Mouse (Mus musculus): ENCODE data around the gene Arhgap27. TPM values are rescaled to one million over a fixed set of nuclear protein-coding genes. Genes with fewer than 3 reads are reported as not detected.

Arhgap27 gene
- total and polyA plus RNA-seq, 3 experiments = 14.1 to 22.9 (median 18.5) TPM

GRCm38 (mm10) chr11:103332890-103333651 lies 30.4 kb downstream of the Arhgap27 start:
- H3K27ac ChIP-seq = no peak overlapping the region
- no peak overlapping the region; the same call in 1 of the 2 replicates for H3K9ac ChIP-seq (ENCODE audit: low read depth, low read length)
- H3K27me3 ChIP-seq (ENCODE audit: control insufficient read depth, insufficient read depth, low read length) = no peaks in the 10 kb centered on the region
- DNase-seq = no peak
- intact Hi-C loops (cut with DNase I) = loop anchor here (1.0 kb wide), 1 partner anchor 25 kb away; no protein-coding TSS in a partner anchor
- WGBS = 50% methylated on average over 34 of the region's 34 CpGs
- H3K4me1 ChIP-seq (ENCODE audit: control insufficient read depth, insufficient read depth, low read length) = no peaks in the 10 kb centered on the region; the same call in 1 of the 2 replicates
- no peaks in the 10 kb centered on the region for H3K36me3 ChIP-seq (ENCODE audit: control insufficient read depth, insufficient read depth, low read length)
- TF ChIP-seq CTCF (IDR thresholded peaks at IDR 0.05) (0 out of 2 replicates have a peak, but pooled peaks have one; percentile 0), POLR2A (IDR thresholded peaks at IDR 0.05; ENCODE audit: insufficient read depth, low read depth, low read length) (no peak), EP300 (IDR thresholded peaks at IDR 0.05; ENCODE audit: insufficient read depth, low read depth, low read length) (no peak)
- peak overlapping the region; percentile 22; the same call in 1 of the 2 replicates for H3K4me3 ChIP-seq
- no peaks in the 10 kb centered on the region for H3K79me2 ChIP-seq (replicated peaks; ENCODE audit: control insufficient read depth, insufficient read depth, low read length)

DNA sequence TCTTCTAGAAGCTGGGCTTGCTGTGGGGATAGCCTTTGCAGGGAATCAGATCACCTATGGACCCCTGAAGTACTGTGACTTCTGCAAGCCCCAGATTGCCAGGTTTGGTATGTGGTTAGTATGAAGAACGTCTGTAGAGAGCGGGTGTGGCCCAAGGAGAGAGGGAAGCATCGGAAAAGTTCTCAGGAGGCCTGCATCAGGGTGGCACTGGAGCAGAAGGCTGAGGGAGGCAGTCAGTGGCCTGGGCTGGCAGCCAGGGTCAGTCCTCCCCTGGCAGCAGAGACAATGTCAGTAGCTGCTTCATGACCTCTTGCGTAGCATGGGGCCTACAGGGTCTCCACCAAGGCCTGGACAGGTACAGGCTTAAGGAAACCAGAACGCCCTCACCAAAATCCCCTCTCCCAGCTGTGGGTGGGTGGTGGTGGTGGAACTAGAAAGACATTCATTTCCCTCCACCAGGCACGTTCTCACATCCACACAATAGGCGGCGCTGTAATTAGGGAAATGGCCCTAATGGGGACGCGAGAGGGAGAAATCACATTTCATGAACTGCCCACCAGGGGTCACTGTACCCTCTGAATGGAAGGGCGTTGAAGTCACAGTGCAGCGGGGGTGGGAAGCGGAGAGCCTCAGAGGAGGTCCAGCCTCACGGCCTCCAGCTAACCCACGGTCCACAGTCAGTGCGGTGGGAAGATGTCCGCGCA lies 31.2 kb downstream of the Arhgap27 start:
- WGBS = 31% methylated on average over 18 of the region's 18 CpGs
- no peak overlapping the region for H3K27ac ChIP-seq
- H3K9ac ChIP-seq (ENCODE audit: low read depth, low read length) = no peak overlapping the region
- H3K27me3 ChIP-seq (ENCODE audit: control insufficient read depth, insufficient read depth, low read length) = no peaks in the 10 kb centered on the region
- no peaks in the 10 kb centered on the region; the same call in 1 of the 2 replicates for H3K4me1 ChIP-seq (ENCODE audit: control insufficient read depth, insufficient read depth, low read length)
- H3K4me3 ChIP-seq = no peak overlapping the region
- peak; percentile 82 for DNase-seq
- no peaks in the 10 kb centered on the region for H3K36me3 ChIP-seq (ENCODE audit: control insufficient read depth, insufficient read depth, low read length)
- no peaks in the 10 kb centered on the region for H3K79me2 ChIP-seq (replicated peaks; ENCODE audit: control insufficient read depth, insufficient read depth, low read length)
- intact Hi-C loops (cut with DNase I) = loop anchor here (1.0 kb wide), 1 partner anchor 26 kb away; no protein-coding TSS in a partner anchor
- TF ChIP-seq CTCF (IDR thresholded peaks at IDR 0.05) (peak; percentile 90), EP300 (IDR thresholded peaks at IDR 0.05; ENCODE audit: insufficient read depth, low read depth, low read length) (peak; percentile 89), POLR2A (IDR thresholded peaks at IDR 0.05; ENCODE audit: insufficient read depth, low read depth, low read length) (peak; percentile 44)

DNA sequence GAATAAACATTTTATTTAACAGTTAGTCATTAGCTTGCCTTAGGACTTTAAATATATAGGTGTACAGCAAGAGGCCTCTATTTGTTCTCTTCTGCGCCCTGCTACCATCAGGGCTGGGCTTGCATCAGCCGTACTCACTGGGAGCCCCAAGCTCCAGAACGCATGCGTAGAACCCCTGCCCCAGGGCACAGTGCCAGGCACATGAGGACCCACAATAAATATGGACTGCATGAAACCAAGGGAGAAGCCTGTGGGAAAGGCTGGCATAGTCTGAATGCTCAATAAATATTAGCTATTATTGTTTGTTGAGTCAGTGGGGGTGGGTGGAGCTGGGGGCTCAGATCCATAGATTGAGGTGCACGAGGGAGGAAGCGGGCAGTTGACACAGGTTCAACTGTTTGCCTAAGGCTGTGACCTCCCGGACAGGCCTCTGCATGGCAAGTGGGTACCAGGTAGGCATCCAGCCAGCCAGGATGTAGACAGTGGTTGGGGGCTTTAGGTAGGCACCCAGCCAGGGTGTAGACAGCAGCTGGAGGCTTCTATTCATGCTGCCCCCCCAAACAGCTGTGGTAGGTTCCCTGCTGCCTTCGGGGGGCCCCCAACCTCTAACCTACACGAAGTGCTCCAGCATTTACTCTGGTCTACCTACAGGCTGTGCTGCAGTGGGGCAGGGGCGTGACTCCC lies 31.8 kb downstream of the Arhgap27 start:
- Histone ChIP-seq H3K36me3 (ENCODE audit: control insufficient read depth, insufficient read depth, low read length) (no peaks in the 10 kb centered on the region), H3K79me2 (replicated peaks; ENCODE audit: control insufficient read depth, insufficient read depth, low read length) (no peaks in the 10 kb centered on the region), H3K4me1 (ENCODE audit: control insufficient read depth, insufficient read depth, low read length) (no peaks in the 10 kb centered on the region; the same call in 1 of the 2 replicates), H3K4me3 (no peak overlapping the region), H3K9ac (ENCODE audit: low read depth, low read length) (no peak overlapping the region), H3K27ac (no peak overlapping the region), H3K27me3 (ENCODE audit: control insufficient read depth, insufficient read depth, low read length) (no peaks in the 10 kb centered on the region)
- DNase-seq = no peak
- TF ChIP-seq POLR2A (IDR thresholded peaks at IDR 0.05; ENCODE audit: insufficient read depth, low read depth, low read length) (no peak), CTCF (IDR thresholded peaks at IDR 0.05) (no peak), EP300 (IDR thresholded peaks at IDR 0.05; ENCODE audit: insufficient read depth, low read depth, low read length) (no peak)
- 93% methylated on average over 10 of the region's 10 CpGs for WGBS
- intact Hi-C loops (cut with DNase I) = loop anchor here (1.0 kb wide), 1 partner anchor 27 kb away; no protein-coding TSS in a partner anchor

DNA sequence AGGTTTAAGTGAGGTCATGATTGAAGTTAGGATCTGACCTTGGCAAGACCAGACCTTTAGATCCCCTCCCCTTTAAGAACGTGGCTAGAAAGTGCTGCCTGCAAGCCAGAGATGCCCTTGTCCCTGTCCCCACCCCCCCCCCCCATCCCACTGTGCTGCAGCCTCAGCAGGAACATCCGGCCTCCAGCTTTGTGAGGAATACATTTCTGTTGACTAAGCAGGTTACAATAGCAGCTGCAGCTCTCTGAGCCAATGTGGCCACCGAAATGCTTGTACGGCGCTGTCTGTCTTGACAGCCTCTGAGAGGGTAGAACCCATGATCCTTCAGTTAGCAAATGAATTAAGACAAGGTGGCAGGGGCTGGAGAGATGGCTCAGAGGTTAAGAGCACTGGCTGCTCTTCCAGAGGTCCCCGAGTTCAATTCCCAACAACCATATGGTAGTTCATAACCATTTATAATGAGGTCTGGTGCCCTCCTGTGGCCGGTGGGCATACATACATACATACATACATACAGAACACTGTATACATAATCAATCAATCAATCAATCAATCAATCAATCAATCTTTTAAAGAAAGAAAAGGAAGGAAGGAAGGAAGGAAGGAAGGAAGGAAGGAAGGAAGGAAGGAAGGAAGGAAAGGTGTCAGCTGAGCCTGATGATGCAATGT lies 32.7 kb downstream of the Arhgap27 start:
- 67% methylated on average over 7 of the region's 7 CpGs for WGBS
- Histone ChIP-seq H3K4me1 (ENCODE audit: control insufficient read depth, insufficient read depth, low read length) (no peaks in the 10 kb centered on the region; the same call in 1 of the 2 replicates), H3K36me3 (ENCODE audit: control insufficient read depth, insufficient read depth, low read length) (no peaks in the 10 kb centered on the region), H3K27me3 (ENCODE audit: control insufficient read depth, insufficient read depth, low read length) (no peaks in the 10 kb centered on the region), H3K27ac (no peak overlapping the region), H3K79me2 (replicated peaks; ENCODE audit: control insufficient read depth, insufficient read depth, low read length) (no peaks in the 10 kb centered on the region), H3K9ac (ENCODE audit: low read depth, low read length) (no peak overlapping the region), H3K4me3 (no peak overlapping the region)
- no peak for DNase-seq
- intact Hi-C loops (cut with DNase I) = no loop called here
- TF ChIP-seq POLR2A (IDR thresholded peaks at IDR 0.05; ENCODE audit: insufficient read depth, low read depth, low read length) = no peak
- TF ChIP-seq CTCF (IDR thresholded peaks at IDR 0.05) = peak; percentile 31
- TF ChIP-seq EP300 (IDR thresholded peaks at IDR 0.05; ENCODE audit: insufficient read depth, low read depth, low read length) = no peak

DNA sequence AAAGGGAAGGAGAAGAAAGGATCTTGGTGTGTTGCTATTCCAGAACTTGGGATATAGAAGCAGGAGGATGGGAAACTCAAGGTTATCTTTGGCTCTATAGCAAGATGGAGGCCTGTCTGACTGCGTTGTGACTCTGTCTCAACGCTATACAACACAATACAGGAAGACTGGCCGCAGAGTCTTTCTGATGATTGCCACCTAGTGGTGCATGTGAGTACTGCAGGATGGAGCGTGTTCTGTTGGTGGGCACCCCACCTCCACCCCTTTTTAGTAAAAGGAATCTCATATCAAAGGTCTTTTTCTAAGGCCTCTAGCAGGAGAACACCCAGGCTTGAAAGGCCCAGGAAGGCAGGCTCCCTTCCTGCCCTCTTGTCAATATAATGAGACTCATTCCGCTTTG lies 36.5 kb downstream of the Arhgap27 start:
- 0 out of 2 replicates have a peak, but pooled peaks have one; percentile 53 for TF ChIP-seq EP300 (IDR thresholded peaks at IDR 0.05; ENCODE audit: insufficient read depth, low read depth, low read length)
- TF ChIP-seq CTCF (IDR thresholded peaks at IDR 0.05) = peak; percentile 99; the same call in 1 of the 2 replicates
- no peak for TF ChIP-seq POLR2A (IDR thresholded peaks at IDR 0.05; ENCODE audit: insufficient read depth, low read depth, low read length)
- WGBS = 16% methylated on average over 5 of the region's 5 CpGs
- no peak overlapping the region for H3K9ac ChIP-seq (ENCODE audit: low read depth, low read length)

More for the DNA sequence above, 36.5 kb downstream of the Arhgap27 start:
- H3K36me3 ChIP-seq (ENCODE audit: control insufficient read depth, insufficient read depth, low read length) = no peaks in the 10 kb centered on the region
- intact Hi-C loops (cut with DNase I) = loop anchor here (5.0 kb wide), 1 partner anchor 210 kb away; the partner anchor contains the start of gene Hexim1
- no peak overlapping the region for H3K4me3 ChIP-seq
- peak; percentile 67 to 86 for DNase-seq
- H3K79me2 ChIP-seq (replicated peaks; ENCODE audit: control insufficient read depth, insufficient read depth, low read length) = no peaks in the 10 kb centered on the region
- no peak overlapping the region for H3K27ac ChIP-seq
- no peaks in the 10 kb centered on the region; the same call in 1 of the 2 replicates for H3K4me1 ChIP-seq (ENCODE audit: control insufficient read depth, insufficient read depth, low read length)
- H3K27me3 ChIP-seq (ENCODE audit: control insufficient read depth, insufficient read depth, low read length) = no peaks in the 10 kb centered on the region

Data from heart, adult 2 months (tissue).